Mouse (Mus musculus) lung, postnatal 10 days (tissue): ENCODE measurements at regions not wholly inside any gene's neighbourhood (a gene's known extent, or its start where the extent isn't known, plus 50 kb on each side); places are given as distances from the start of the nearest gene placed in this dataset.
A peak's percentile ranks its signal among the peaks of the same experiment; 100 is the strongest.

ENCODE experiments used
- DNase-seq: peaks from one replicate; pipeline ENCODE4 v3.0.0; 2021

DNA sequence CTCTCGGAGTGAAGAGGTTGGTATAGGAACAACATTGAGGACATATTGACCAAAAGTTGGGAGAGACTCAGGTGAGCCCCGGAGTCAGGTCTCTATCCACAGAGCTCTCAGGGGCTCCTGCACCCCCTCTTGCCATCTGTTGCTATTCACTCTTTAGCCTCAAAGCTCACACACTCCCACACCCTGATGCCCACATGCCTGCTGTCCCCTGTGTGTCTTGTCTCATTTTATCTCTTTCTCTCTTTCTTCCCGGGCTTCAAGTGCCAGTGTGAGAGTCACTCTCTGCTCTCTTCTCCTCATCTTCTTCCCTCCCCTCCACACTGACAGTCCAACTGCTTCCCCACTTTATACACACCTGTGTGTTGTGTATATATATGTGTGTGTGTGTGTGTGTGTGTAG is 141.0 kb upstream of the Mdm1 start:
- DNase-seq = no peak

DNA sequence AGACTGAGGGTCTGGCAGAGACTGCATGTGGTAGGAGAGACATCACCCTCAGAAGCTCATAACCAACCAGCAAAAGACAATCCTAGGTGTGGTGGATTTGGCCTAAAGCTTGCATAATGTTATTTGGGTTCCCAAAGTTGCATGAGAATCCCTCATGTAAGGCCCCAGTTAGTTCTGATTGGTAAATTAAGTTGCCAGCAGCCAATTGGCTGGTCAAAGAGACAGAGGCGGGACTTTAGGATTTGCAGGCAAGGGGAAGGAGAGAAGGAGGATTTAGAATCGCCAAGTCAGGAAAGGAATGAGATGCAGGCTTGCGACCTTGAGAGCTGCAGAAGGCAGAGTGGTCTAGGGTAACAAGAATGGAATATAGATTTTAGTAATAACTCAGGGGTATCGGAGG is 140.1 kb upstream of the Mdm1 start:
- DNase-seq = no peak

DNA sequence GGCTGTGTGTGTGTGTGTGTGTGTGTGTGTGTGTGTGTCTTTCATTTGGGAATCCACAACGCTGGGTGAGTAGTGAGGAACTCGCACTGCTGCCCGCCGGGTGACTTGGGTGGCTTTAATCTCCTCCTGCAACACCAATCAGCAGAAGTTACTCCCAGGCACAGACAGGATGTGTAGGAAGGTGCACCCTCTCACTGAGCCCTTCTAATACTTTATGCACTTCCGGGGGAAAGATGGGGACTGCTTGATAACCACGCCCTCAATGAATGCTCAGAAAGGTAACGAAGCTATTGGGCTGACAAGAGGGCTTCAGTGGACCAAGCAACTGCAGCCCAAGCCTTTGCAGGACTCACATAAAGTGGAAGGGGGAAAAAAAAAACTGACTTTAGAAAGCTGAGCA is 139.6 kb upstream of the Mdm1 start:
- no peak for DNase-seq

DNA sequence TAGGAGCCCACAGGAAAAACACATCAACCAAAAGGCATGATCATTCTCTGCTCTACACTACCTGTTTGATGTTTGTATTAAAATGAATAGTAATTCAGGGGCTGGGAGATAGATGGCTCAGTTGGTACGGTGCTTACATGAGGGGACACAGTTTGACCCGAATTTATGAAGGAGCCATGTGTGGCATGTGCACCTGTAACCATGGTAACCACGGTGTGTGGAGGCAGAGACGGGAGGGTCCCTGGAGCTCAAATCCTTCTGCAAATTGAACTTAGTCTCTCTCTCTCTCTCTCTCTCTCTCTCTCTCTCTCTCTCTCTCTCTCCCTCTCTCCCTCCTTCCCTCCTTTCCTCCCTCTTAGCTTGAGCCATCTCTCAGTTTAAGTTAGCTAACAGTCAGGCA is 139.1 kb upstream of the Mdm1 start:
- no peak for DNase-seq

DNA sequence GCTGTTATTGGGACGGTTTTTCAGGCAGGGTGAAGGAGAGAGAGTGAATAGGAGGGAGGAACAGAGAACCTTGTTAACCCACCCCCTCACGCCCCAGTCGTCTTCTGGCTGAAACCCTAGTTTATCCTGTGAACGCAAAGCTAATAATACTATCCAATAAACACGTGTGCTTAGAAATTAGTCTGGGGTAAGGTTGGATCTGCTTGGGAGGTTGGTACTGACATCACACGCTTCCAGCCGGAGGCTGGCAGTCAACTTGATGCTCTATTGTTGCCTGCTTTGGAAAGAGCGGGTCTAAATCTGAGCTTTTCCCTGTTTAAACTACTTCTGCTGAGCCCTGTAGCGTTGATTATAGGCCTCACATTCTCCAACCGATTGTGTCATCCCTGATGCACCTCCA is 138.4 kb upstream of the Mdm1 start:
- no peak for DNase-seq

DNA sequence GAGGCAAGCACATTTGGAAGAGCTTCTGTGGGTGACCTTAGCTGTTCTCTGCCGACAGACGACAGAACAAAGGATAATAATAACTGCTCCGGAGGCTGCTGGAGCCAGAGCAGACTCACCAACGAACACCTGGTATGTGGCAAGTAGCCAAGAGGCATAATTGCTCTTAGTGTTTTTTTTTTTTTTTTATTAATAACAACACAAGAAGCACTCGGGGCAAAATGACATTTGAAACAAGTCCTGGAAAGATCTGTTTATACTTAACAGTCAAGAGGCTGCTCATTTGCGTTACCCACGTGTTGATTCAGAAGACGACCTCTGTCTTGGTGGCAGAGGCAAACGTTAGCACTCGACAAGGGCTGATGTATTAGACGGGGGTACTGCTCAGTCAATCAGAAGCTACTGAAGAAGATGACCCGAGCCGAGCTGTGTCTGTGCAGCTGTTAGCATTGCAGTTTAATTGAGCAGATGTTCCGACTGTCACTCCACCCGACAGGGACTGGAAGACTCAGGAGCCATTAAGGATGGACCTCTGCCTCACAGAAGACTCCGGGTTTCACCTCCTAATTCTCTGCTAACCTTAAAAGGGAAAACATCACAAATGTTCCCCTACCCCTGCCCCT is 137.8 kb upstream of the Mdm1 start:
- DNase-seq = no peak

DNA sequence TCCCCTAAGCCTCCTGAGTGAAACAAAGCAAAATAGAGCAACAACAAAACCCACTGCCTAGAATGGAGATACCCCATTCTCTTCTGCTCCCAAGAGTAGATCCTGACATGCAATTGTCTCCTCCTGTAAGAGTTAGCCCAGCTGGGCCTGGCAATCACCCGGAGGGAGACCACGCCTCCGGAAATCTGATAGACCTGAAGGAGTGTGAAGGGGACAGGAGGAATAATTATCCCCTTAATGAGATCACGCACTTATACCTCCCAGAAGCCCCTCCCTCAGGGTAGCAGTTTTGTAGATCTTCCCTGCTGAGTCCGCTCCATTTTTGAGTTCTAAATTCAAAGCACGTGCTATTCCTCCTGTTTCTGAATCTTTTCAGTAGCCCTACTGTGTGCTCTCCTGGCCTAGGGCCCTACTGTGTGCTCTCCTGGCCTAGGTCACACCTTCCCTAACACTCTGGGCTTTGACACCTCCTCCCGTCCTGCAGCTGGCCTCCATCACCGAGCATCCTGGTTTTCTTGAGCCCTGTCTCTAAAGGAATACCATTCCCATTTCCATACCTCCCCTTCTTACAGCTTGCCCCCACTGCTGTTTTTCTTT is 137.2 kb upstream of the Mdm1 start:
- DNase-seq = no peak

DNA sequence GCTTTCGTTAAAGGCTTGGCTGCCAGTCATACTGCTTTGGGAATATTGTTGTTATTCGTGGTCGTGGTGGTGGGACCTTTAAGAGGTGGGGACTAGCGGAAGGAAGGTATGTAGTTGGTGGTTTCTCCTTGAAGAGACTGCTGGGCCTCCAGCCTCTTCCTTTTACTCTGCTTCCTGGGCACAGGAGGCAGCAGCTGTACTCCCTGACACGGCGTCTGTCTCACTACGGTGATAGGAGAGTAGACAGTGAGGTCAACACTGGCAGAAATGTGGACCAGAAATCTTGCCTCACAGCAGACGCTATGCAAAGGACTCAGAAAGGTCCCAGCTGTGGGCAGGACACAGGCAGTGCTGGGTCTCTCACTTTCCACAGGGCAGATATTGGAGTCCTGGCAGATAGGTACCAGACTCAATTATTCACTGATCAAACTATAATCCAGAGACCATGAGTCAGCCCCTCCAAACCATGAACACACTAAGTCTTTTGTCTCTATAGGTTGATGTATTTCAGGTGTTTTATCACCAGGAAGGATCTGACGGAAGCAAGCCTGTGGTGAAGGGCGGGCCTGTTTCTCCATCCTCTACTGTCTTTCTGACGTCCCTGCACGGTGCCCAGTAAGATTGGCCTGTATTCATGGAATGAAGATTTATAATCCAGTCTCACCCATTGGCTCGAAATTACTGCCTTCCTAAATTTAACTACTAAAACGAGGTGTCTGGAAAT is 134.6 kb upstream of the Mdm1 start:
- no peak for DNase-seq

DNA sequence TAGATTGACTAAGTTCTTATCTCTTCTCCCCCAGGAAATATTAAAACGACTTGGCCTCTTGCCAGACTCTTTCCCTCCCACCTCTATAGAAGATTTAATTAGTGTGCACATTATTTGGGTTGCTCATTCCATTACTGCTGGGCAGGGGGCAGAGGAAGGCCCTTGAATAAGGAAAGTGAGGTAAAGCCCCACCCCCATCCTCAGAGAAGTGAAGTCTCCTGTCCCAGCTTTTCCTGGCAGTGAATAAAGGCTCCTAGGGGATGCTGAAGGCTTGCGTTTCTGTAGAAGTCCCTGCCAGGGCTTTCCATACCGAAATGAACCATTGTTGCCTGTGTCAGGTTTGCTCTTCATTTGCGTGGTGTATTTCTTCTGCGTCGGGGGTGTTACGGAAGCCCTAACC is 133.8 kb upstream of the Mdm1 start:
- DNase-seq = no peak

DNA sequence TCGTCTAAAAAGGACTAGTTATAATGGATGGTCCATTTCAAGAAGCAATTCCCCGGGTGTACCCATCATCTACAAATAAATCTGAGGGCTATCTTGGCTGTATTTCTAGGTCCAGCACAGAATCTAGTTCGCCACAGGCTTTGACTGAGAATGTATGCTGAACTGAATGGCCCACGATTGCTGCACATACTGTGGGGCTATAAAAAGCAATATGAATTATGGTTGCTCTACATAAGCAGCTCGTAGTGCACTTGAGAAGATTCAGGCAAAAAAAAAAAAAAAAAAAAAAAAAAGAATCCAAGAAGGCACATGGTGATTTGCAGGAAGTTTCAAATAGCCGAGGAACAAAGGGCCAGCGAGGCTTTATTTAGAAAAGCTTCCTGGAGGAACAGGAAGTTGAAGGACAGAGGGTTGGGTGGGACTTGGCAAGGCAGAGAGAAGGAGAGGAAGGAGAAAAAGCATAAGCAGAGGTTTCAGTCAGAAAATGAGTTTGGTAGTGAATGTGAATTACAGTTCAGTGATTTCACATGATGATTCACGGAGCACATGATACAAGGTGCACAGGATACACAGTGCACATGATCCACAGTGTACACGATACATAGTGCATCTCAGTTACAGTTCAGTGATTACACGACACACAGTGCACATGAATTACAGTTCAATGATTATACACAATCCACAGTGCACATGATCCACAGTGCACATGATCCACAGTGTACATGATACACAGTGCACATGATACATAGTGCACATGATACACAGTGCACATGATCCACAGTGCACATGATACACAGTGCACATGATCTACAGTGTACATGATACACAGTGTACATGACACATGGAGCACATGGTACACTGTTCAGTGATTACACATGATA is 129.7 kb upstream of the Mdm1 start:
- peak; percentile 75 for DNase-seq

DNA sequence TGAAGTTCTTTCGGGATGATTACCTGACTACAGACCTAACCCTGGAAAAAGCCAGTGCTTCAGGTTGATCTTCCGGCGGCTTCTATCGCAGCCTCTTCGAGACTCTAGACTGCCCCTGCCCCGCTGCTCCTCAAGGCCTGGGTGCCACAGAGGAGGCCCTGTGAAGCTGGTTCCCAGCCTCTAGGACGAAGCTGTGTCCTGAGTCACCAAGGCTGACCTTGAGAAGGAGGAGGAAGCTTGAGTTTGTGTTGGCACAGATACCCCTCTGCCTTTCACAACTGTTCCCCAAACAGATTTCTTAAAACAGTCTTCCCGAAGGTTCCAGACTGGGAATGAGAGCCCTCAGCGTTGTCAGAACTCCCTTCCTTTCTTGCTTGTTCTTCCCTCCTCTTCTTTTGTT is 112.8 kb upstream of the Mdm1 start:
- DNase-seq = no peak

DNA sequence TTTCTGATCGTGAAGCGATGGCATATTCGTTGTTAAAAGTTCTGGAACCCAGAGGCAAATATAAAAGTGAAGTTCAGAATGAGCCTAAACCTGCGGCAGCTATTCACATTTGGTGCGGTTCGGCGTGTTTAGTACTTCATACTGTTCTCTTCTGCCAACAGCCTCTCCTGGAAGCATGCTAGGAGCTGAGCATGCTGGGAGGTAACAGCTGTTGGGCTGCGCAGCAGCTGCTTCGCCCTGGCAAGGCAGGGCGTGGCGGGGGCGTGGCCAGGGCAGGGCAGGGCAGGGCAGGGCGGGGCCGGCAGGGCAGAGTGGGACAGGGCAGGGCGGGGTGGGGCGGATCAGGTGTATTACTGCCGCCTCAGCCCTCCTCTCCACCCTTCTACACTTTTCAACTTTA is 107.2 kb upstream of the Mdm1 start:
- no peak for DNase-seq

DNA sequence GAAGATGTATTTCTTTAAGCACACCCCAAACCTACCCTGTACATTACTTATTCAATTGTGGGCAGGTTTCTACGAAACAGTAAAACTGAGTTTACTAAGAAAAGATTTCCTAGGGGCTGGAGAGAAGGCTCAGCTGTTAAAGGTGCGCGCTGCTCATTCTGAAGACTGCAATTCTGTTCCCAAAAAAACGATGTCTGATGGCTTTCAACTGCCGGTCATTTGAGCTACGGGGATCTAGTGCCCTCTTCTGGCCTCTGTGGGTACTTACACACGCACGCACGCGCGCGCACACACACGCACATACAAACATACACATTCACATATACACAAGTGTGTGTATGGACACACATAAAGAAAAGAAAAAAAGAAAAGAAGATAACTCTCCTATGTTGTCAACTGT is 106.6 kb upstream of the Mdm1 start:
- no peak for DNase-seq

DNA sequence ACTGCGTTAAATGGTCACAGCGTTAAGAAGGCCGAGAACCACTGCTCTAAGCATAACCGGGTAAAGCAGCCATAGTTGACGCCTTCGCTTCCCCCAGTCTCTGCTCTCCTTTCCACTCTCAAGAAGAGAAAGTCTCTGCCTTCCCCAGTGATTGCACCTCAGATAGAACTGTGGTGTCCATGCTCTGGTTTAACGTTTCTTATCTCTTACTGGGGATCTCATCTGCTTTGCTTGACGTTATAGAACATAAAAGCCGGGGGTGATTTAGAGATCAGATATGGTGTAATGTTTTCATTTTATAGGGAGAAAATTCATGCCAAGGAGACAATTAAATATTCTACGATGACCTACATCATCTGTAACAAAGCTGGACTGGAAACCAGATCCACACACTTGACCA is 103.1 kb upstream of the Mdm1 start:
- DNase-seq = no peak

DNA sequence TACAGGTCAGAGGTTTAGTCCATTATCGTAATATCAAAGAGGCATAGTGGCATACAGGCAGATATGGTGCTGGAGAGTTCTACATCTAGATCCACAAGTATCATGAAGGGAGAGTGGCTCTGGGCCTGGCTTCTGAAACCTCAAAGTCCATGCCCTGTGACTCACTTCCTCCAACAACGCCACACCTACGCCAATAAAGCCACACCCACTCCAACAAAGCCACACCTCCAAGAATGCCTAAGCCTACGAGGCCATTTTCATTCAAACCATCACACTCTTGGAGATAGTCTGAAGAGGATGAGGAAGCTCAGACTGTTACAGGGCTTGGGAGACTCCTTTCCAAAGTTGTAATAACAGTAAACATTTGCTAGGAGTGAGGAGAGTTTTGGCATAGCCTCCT is 102.6 kb upstream of the Mdm1 start:
- DNase-seq = no peak

DNA sequence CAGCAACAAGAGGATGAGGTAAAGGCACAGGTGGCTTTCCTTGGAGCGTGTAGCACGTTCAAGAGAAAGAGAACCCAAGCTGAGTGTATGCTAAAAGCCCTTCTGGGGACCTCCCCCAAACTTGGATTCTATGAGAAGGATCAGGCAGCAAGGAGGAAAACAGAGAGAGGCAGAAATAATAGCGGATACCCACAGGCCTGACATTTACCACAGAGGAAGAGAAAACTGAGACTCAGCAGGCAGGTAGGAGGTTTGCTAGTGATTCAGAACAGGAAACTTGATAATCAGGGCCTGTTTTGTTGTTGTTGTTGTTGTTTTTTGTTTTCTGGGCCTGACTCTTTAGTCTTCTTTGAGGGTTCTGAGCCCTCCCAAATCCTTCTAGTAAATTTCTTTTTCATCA is 100.5 kb upstream of the Mdm1 start:
- no peak for DNase-seq

DNA sequence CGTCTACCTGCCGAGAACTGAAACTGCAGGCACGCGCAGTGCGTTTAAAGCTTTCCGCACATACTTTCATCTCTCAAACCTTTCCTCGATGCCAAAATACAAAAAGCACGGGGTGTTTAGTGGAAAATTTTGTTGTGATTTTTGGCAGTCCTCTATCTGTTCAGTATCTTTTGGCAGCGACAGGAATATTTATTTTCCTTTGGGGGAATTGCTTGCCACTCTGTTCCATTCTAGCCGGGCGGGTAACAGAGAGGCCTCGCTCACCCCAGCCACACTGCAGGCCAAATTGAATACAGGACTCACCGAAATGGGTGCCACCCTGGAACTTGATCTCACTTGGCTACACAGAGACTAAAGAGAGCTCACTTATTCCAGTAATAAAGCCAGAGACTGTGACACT is 97.8 kb upstream of the Mdm1 start:
- DNase-seq = no peak

DNA sequence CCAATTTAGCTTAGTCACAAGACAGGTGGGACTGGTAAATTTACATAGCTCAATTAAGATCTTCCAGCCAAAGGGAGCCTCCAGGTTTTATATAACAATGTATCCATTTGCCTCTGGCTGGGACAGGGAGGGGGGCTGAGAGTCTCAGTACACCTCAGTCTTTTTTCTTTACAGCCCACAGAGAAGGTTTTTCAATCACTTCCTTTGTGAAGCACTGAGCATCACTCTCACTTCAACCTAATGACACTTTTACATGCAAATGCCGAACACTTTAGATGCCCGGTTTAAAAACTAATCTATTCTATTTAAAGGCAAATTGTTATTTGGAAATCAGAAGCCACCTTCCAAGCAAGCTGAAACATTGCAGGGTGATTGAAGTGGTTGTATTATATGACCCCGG is 96.8 kb upstream of the Mdm1 start:
- no peak for DNase-seq

DNA sequence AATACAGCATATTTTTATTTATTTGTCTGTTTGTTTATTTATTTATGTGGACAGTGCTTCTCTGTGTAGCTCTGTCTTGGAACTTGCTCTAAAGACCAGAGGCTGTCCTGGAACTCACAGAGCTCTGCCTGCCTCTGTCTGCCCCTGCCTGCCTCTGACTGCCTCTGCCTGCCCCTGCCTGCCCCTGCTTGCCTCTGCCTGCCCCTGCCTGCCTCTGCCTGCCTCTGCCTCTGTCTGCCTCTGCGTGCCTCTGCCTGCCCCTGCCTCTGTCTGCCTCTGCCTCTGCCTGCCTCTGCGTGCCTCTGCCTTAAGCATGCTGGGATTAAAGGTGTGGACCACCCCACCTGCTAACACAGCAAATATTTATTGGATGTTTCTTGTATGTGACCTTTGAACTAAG is 96.2 kb upstream of the Mdm1 start:
- DNase-seq = no peak

DNA sequence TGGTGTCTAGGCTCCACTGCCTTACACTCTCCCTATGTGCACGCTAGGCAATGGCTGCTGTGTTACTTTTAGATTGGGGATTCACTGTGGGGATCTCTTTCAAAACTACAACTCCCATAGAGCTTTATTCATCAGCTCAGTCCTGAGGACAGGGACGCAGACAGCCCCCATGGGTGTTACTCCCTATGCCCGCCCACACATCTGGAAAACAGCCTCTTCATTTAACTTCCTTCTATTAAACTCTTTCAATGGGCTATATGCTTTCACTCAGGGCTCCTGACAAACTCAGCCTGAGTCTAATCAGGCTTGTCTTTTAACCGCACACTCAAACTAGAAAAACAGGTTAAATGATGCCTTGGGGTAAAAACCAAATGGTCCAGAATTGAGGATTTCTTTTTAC is 95.3 kb upstream of the Mdm1 start:
- DNase-seq = no peak

DNA sequence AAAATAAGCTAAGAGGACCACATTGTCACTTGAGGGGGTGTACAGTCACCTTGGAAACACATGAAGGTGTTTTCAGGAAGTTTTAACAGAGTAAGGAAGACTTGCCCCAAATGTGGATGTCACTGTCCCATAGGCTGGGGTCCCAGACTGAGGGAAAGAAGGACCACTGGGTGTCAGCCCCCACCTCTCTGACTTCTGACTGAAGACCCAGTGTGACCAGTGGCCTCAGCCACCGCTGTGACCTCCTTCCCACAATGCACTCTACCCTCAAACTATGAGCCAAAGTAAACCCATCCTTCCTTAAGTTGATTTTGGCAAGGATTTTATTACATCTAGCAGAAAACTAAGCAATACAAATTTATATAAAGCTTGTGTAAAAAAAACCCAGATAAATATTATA is 94.8 kb upstream of the Mdm1 start:
- no peak for DNase-seq

DNA sequence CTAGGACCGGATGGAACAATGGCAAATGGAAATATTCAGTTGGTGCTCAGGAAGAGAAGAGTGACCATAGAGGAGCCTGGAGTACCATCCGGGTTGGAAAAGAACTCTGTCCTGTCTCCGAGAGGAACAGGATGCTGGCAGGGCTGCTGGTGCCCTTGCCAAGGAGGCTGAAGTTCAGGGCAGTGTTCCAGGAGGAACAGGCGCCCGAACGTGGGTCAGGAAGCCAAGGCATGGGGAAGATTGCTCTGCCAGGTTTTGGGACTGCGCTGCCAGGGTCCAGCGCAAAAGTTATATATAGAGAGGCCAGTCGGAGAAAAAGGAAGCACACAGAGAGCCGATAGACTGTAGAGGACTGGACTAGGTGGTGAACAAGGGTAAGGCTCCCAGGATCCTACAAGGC is 92.3 kb upstream of the Mdm1 start:
- DNase-seq = peak; percentile 92

DNA sequence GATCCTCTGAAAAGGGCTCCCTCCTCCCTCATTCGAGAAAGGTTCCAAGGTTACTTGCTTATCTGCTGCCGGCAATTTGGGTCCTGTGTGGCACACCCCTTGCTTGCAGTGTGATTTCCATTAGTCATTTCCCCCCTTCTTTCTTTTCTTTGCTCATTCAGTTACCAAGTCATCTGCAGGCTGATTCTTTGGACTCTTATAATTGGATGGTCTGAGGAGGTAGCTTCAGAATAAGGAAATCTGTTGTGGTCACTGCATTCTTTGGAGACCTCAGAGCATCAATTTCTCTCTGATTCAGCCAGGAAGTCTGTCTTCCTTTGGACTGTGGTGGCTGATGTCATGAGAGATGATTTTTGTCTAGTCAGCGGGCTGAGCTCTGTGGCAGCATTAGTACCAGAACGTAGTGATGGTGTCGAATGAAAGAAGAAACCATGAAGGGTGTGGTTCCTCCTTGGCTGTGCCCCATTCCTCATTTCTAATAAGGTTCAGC is 91.4 kb upstream of the Mdm1 start:
- DNase-seq = no peak

DNA sequence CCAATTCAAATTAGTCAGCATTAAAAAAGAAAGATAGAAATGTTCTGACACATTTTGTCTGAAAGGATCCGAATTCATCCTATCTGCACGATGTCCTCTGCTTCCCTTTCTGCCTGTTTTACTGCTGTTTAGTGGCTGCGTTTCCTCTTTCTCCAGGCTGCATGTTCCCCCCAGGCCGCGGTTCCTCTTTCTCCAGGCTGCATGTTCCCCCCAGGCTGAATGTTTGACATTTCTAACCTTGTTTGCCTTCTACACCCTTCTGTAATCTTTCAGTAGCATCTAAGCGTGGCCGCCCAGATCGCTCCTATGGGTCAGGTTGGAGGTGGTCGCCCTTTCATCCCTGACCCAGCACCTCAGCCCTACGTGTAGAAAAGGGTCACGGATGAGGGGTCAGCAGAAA is 89.6 kb upstream of the Mdm1 start:
- no peak for DNase-seq
